Mouse (Mus musculus) MEL (cell line): ENCODE measurements around the gene Cacna1c.

Experiments used
- E2F4 ChIP-seq: IDR thresholded peaks from 2 replicates; pipeline ENCODE4 v1.6.1; 2011; ENCODE audit warnings: low read depth, low read length, improper control_type of control experiment, borderline replicate concordance
- EP300 ChIP-seq, 2 experiments: IDR thresholded peaks; 2 replicates each; pipeline ENCODE4 v1.6.1; 2011; ENCODE audit warnings: improper control_type of control experiment in 2 of 2, low read length in 2 of 2, low read depth in 1 of 2, mild to moderate bottlenecking in 1 of 2
- NELFE ChIP-seq: IDR thresholded peaks from 2 replicates; pipeline ENCODE4 v1.6.1; 2011; ENCODE audit warnings: low read depth, low read length, improper control_type of control experiment
- POLR2A ChIP-seq, 2 experiments: IDR thresholded peaks; 2 replicates each; pipeline ENCODE4 v1.6.1; 2011 to 2012; ENCODE audit warnings: low read length in 2 of 2, mild to moderate bottlenecking in 2 of 2, control low read depth in 1 of 2, improper control_type of control experiment in 1 of 2, low read depth in 1 of 2, moderate library complexity in 1 of 2; ENCODE audit not compliant: control insufficient read depth in 1 of 2, insufficient read depth in 1 of 2, poor library complexity in 1 of 2
- POLR2AphosphoS2 ChIP-seq: IDR thresholded peaks from 2 replicates; pipeline ENCODE4 v1.6.1; 2011; ENCODE audit warnings: low read length, improper control_type of control experiment
- UBTF ChIP-seq: IDR thresholded peaks from 2 replicates; pipeline ENCODE4 v1.6.1; 2012; ENCODE audit warnings: low read depth, mild to moderate bottlenecking, inconsistent platforms, low read length, improper control_type of control experiment, moderate library complexity, borderline replicate concordance; ENCODE audit not compliant: insufficient read depth
- USF1 ChIP-seq: IDR thresholded peaks from 2 replicates; pipeline ENCODE4 v1.6.1; 2014; ENCODE audit warnings: low read depth, mild to moderate bottlenecking, inconsistent platforms, low read length, improper control_type of control experiment, moderate library complexity

DNA sequence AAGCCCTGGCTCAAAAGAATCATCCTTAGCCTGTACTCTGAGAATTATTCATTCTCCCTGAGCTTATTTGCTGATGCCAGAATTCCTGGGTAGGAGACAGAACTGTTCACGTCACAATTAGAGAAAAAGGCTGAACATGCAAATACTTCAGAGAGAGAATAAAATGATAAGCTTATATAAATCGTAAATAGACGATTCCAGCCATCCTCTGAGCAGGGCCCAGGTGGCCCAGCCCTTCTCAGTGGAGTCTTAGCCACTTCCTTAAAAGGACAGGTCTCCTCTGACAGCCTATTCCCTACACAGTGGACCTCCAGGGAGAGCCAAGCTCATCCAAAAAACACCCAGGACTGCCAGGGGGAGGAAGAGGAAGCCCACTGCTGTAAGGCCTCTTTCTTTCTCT lies 110.4 kb downstream of the Cacna1c start:
- TF ChIP-seq USF1 (no peak), POLR2A (IDR thresholded peaks at IDR 0.05; ENCODE audit: control insufficient read depth in 1 of 2, insufficient read depth in 1 of 2, low read depth in 1 of 2, low read length in 2 of 2, poor library complexity in 1 of 2) (no peak), EP300 (IDR thresholded peaks at IDR 0.05; ENCODE audit: low read depth in 1 of 2, low read length in 2 of 2) (no peak), E2F4 (no peak), POLR2AphosphoS2 (no peak), NELFE (no peak), UBTF (no peak)
